Mouse (Mus musculus) kidney, postnatal 0 days (tissue): Measurements from ENCODE around the gene Draxin. TPM values are rescaled to one million over a fixed set of nuclear protein-coding genes. Genes with fewer than 3 reads are reported as not detected.
A peak's percentile ranks its signal among the peaks of the same experiment; 100 is the strongest.

ENCODE experiments used
- ATAC-seq: fragments of 200-750 bp; cut with Nextera tagmentation; replicated peaks from 2 replicates; pipeline ENCODE4 v1.8.0; 2017; ENCODE audit warnings: low read depth, moderate number of reproducible peaks, moderate TSS enrichment, moderate library complexity; ENCODE audit not compliant: low FRiP score
- DNase-seq: peaks from one replicate; pipeline ENCODE4 v3.0.0-alpha.2; 2016; ENCODE audit warnings: low spot score
- H3K27ac ChIP-seq: fragments of 300-500 bp; sonication (generic); 2 replicates; pipeline ENCODE4 v1.5.1; 2014; ENCODE audit warnings: mild to moderate bottlenecking
- H3K27me3 ChIP-seq: fragments of 300-500 bp; sonication (generic); 2 replicates; pipeline ENCODE4 v1.6.1; 2014; ENCODE audit warnings: low read length, mixed read lengths; ENCODE audit not compliant: insufficient read depth
- H3K36me3 ChIP-seq: fragments of 300-500 bp; sonication (generic); 2 replicates; pipeline ENCODE4 v1.6.1; 2014; ENCODE audit warnings: low read length, mixed read lengths; ENCODE audit not compliant: insufficient read depth
- H3K4me1 ChIP-seq: fragments of 300-500 bp; sonication (generic); replicated peaks from 2 replicates; pipeline ENCODE4 v1.6.1; 2014; ENCODE audit warnings: antibody characterized with exemption, low read length, mixed read lengths; ENCODE audit not compliant: insufficient read depth
- H3K4me2 ChIP-seq: fragments of 300-500 bp; sonication (generic); 2 replicates; pipeline ENCODE4 v1.6.1; 2014; ENCODE audit warnings: mild to moderate bottlenecking, low read length, moderate library complexity, mixed read lengths
- H3K4me3 ChIP-seq: fragments of 300-500 bp; sonication (generic); replicated peaks from 2 replicates; pipeline ENCODE4 v1.5.1; 2014; ENCODE audit warnings: low read depth, low read length
- H3K9ac ChIP-seq: fragments of 300-500 bp; sonication (generic); 2 replicates; pipeline ENCODE4 v1.6.1; 2014; ENCODE audit warnings: low read depth, low read length
- H3K9me3 ChIP-seq: fragments of 300-500 bp; sonication (generic); replicated peaks from 2 replicates; pipeline ENCODE4 v1.6.1; 2016; ENCODE audit warnings: low read length, inconsistent platforms, mixed read lengths
- CTCF ChIP-seq: IDR thresholded peaks from 2 replicates; pipeline ENCODE4 v1.5.1; 2016; ENCODE audit warnings: antibody characterized with exemption, low read depth, mild to moderate bottlenecking, moderate library complexity
- WGBS: fragments of 180-500 bp; shearing (Covaris S2); extraction: QIAGEN DNeasy Blood & Tissue Kit; methylation state at CpG from one replicate; pipeline ENCODE4 v1.1.7; 2014; 5-methylcytosine and 5-hydroxymethylcytosine counted together
- polyA plus RNA-seq: library from polyadenylated mRNA; unstranded; fragments of >200 nt; fragmentation: Nextera tagmentation; extraction: Ambion mirVana; gene quantifications from 2 replicates; pipeline ENCODE4 v1.2.1, GENCODE M21; 2015

The Draxin gene
- polyA plus RNA-seq, 1 experiment from 2014 or later: 0.14 TPM

DNA sequence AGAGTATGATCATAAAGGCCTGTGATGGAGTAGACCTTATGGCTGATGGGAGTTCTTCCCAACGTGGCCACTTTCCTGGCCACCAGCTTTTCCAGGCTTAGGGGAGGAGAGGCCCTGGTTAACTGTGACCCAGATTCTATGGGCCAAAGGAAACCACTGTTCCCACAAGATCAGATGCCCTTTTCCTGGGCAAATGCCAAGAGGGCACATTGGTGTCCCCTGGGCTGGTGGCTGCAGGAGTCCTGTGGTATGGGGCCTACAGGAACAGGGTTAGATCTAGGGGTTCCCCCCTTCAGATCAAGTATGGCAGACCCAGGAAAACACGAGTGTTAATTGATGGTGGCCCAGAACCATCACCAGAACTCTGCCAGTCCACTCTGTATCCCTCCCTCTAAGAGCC lies 17.2 kb upstream of the Draxin start:
- ATAC-seq: no peak
- no peak overlapping the region for H3K4me2 ChIP-seq
- no peaks in the 10 kb centered on the region for H3K9me3 ChIP-seq
- no peak overlapping the region for H3K27ac ChIP-seq
- H3K9ac ChIP-seq: no peak overlapping the region
- peaks cover 14% of the 10 kb centered on the region for H3K4me1 ChIP-seq
- peaks cover 10% of the 10 kb centered on the region; the same call in 1 of the 2 replicates for H3K36me3 ChIP-seq
- H3K27me3 ChIP-seq: no peaks in the 10 kb centered on the region
- H3K4me3 ChIP-seq: no peak overlapping the region
- 86% methylated on average over 2 of the region's 2 CpGs for WGBS
- DNase-seq: no peak
- no peak for TF ChIP-seq CTCF

DNA sequence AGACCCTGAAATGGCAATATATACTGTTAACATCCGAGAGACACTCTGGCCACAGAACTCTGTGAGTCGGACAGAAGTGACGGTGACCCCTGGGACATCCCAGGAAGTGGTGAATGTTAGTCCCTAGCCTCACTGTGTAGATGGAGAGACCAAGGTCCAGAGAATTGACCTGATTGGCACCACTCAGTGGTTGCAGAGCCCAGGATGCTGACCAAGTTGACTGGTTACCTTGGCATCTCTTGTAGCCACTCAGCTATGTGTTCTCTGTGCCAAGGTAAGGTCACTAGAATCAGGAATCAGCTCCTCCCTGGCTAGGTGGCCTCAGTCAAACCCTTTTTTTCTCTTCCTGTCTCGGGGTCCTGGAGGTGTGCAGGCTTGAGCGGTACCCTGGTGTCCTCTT lies 13.2 kb upstream of the Draxin start:
- Histone ChIP-seq H3K9me3 (no peaks in the 10 kb centered on the region), H3K9ac (no peak overlapping the region), H3K4me1 (no peaks in the 10 kb centered on the region), H3K27me3 (no peaks in the 10 kb centered on the region), H3K36me3 (peaks cover 10% of the 10 kb centered on the region; the same call in 1 of the 2 replicates), H3K4me2 (no peak overlapping the region), H3K4me3 (no peak overlapping the region), H3K27ac (no peak overlapping the region)
- DNase-seq (no peak), ATAC-seq (no peak)
- no peak for TF ChIP-seq CTCF
- WGBS: 84% methylated on average over 5 of the region's 5 CpGs

GRCm38 (mm10) chr4:148140098-148141011 lies 9.9 kb upstream of the Draxin start:
- ATAC-seq: peak; percentile 93
- Histone ChIP-seq H3K9ac (peak overlapping the region; percentile 59), H3K36me3 (peaks cover 2% of the 10 kb centered on the region; the same call in 1 of the 2 replicates), H3K4me2 (peak overlapping the region; percentile 76), H3K4me3 (peak overlapping the region; percentile 62), H3K27ac (peak overlapping the region; percentile 82), H3K27me3 (no peaks in the 10 kb centered on the region), H3K9me3 (no peaks in the 10 kb centered on the region), H3K4me1 (no peaks in the 10 kb centered on the region)
- DNase-seq: peak; percentile 96
- TF ChIP-seq CTCF: peak; percentile 70
- under 1% methylated on average over 65 of the region's 65 CpGs for WGBS

GRCm38 (mm10) chr4:148139767-148140097 lies 9.2 kb upstream of the Draxin start:
- WGBS: 0% methylated on average over 12 of the region's 12 CpGs
- no peak for DNase-seq
- H3K4me3 ChIP-seq: peak overlapping the region; percentile 62

DNA sequence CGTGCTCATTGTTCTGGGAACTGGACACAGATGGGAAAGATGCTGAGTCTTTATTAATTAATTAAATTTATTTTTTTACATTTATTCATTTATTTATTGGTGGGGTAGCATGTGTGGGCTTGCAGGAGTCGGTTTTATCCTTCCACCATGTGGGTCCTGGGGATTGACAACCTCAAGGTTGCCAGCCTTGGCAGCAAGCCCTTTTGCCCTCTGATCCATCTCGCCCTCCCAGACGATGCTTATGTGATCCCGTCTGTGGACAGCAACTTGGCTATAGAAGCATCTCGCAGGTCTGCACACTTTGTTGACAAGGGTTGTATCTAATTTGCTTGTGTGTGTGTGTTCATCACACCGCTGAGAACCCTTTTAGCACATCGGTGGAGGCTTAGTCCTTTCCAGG lies 7.0 kb upstream of the Draxin start:
- Histone ChIP-seq H3K27ac (no peak overlapping the region), H3K27me3 (no peaks in the 10 kb centered on the region), H3K4me1 (no peaks in the 10 kb centered on the region), H3K36me3 (no peaks in the 10 kb centered on the region), H3K9me3 (no peaks in the 10 kb centered on the region), H3K4me2 (no peak overlapping the region), H3K4me3 (no peak overlapping the region), H3K9ac (no peak overlapping the region)
- ATAC-seq (no peak), DNase-seq (no peak)
- no peak for TF ChIP-seq CTCF
- 76% methylated on average over 8 of the region's 8 CpGs for WGBS

More at GRCm38 (mm10) chr4:148139767-148140097, 9.2 kb upstream of the Draxin start:
- H3K9ac ChIP-seq: peak overlapping the region; percentile 59
- no peaks in the 10 kb centered on the region for H3K36me3 ChIP-seq
- H3K4me2 ChIP-seq: peak overlapping the region; percentile 76
- H3K9me3 ChIP-seq: no peaks in the 10 kb centered on the region
- H3K4me1 ChIP-seq: no peaks in the 10 kb centered on the region
- H3K27me3 ChIP-seq: no peaks in the 10 kb centered on the region
- no peak; the same call in 1 of the 2 replicates for ATAC-seq
- TF ChIP-seq CTCF: no peak
- H3K27ac ChIP-seq: peak overlapping the region; percentile 82

DNA sequence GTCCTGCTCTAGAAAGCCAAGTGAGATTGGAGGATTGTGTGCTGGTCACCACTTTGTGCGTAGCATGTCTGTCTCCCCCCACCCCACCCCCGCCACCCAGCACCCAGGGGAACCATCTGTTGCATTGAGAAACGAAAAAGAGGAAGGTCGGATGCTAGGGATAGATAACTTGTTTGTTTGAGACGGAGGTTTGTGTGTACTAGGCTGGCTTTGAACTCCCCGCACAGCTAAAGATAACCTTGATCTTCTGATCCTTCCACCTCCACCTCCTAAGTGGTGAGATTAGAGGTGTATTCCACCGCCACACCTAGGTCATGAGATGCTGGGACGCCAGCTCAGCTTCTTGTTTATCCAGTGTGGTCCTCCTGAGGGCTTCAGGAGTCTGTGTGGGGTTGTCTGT lies 4.5 kb upstream of the Draxin start:
- H3K27ac ChIP-seq: no peak overlapping the region
- no peak overlapping the region for H3K9ac ChIP-seq
- 88% methylated on average over 8 of the region's 8 CpGs for WGBS
- TF ChIP-seq CTCF: no peak
- DNase-seq: no peak
- no peak for ATAC-seq
- H3K9me3 ChIP-seq: no peaks in the 10 kb centered on the region
- H3K4me1 ChIP-seq: 0 out of 2 replicates have a peak, but pooled peaks cover 9% of the 10 kb centered on the region
- H3K27me3 ChIP-seq: peaks cover 7% of the 10 kb centered on the region
- no peak overlapping the region for H3K4me3 ChIP-seq
- H3K36me3 ChIP-seq: no peaks in the 10 kb centered on the region
- no peak overlapping the region for H3K4me2 ChIP-seq
